Mouse (Mus musculus) c-Kit-negative CD71-positive TER-119-positive erythroid progenitor cells, embryonic 14.5 days (primary cell): ENCODE measurements around the gene Fam19a5.

Source experiments
- DNase-seq: peaks from one replicate; pipeline ENCODE4 v3.0.0-alpha.2; 2013; ENCODE audit warnings: low read depth, low spot score

Fam19a5 gene

GRCm38 (mm10) chr15:87543599-87544338 is at the start of gene Fam19a5:
TSS of gene Fam19a5 (plus strand) at chr15:87544299.
- no peak for DNase-seq

DNA sequence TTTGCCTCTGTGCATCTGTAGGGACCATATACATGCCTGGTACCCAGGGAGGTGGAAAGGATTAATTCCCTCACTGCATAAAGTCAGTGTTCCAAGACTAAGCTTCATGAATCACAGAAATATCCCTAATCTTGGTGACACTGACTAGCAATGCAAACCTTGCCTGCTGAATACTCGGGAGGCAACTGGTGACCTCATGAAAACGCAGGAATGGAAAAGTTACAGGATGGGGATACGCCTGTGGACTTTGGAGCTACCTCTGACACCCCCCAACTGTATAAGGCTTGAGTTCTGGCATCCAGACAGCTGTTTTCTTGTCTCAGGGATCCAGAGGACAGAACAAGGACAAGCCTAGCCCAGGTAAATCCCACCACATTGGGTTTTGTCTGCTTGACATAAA is 42.4 kb upstream of the Fam19a5 start:
- DNase-seq: no peak

- DNase-seq: no peak
Measured at GRCm38 (mm10) chr15:87507349-87507748, 36.8 kb upstream of the Fam19a5 start.

GRCm38 (mm10) chr15:87510886-87511285 is 33.2 kb upstream of the Fam19a5 start:
- DNase-seq: no peak

DNA sequence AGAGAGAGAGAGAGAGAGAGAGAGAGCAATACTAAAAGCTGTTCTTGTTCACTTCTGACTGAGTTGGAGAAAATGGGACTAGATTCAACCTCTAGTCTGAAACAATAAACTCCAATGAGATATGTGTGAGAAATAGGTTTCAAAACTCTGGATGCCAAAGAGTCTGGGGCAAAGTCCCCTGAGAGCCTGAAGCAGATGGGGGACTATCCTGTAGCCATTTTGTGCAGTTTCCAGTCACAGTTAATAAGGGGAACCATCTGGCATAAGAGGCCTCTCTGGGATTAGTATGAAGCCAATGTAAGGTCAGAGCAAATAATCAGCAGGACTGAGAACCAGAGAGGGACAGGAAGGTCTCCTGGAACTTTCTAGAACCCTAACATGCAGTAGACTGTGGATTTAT is 25.9 kb upstream of the Fam19a5 start:
- no peak for DNase-seq

DNA sequence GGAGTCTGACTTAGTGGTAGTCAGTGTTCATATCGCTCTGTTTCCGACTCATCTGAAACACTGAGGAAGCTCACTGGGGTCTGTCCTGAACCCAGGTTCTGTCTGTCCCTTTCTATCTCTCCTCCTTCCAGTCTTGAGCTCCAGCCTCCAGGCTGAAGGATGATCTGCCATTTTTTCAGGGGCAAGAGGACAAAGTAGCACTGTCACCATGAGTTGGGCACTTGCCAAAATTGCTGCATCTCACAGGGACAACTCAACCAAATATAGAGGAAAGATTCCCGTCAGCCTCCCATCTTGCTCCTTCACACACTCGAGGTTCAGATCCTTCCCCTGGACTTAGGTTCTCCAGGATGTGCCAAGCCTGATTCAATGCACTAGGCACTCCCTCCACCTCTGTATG is 14.8 kb upstream of the Fam19a5 start:
- no peak for DNase-seq

- no peak for DNase-seq
Measured at GRCm38 (mm10) chr15:87541656-87542055, 2.4 kb upstream of the Fam19a5 start.

- DNase-seq: no peak
Measured at GRCm38 (mm10) chr15:87544401-87545129, 466 bp downstream of the Fam19a5 start.

GRCm38 (mm10) chr15:87545130-87545642 is 1.1 kb downstream of the Fam19a5 start:
- DNase-seq: no peak

DNA sequence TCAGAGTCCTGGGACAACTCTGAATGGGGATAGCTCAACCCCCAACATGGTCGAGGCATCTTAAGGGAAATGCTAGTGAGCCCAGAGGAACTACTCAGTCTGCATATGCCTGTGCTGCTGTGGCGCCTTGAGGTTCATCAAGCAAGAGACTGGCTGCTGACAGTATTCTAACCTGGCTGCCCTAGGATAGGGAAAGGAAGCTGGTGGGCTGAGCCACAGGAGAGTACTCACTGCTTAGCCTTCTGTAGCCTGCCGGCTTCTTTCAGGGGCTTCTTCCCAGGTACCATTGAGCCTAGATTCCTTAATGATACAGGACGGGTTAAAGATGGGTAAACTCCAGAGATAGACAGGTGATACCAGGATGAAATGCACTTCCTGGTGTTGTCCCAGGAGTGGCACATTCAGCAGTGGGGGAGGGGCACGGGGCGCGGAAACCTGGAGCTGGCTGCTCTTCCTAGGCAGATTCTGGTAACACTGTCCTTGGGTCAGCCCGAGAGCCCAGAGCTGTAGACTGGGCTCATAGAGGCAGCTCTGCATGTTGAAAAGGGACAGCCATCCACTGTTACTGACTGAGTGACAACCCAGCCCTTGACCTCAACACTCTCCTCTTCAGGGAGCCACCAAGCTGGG is 1.7 kb downstream of the Fam19a5 start:
- no peak for DNase-seq

DNA sequence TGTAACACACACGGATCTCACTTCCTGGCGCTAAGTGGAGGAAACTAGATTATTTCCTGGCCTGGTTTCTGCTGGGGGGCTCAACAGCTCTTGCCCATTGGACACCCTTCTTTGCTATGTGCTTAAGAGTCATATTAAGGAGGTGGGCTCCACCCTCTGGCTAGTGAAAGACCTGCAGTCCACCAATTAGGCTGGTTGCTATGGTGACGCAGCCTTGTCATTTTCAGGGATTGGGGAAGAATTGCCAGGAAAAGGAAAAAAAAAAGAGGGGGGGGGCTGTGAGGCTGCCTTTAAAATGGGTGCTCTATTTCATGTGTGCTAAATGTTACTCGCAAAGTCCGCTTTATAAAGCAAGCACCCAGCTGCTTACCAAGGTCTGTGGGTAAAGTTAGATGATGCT is 2.9 kb downstream of the Fam19a5 start:
- no peak for DNase-seq

GRCm38 (mm10) chr15:87549724-87550123 is 5.6 kb downstream of the Fam19a5 start:
- no peak for DNase-seq

- DNase-seq: no peak
Measured at GRCm38 (mm10) chr15:87550756-87551155, 6.7 kb downstream of the Fam19a5 start.

DNA sequence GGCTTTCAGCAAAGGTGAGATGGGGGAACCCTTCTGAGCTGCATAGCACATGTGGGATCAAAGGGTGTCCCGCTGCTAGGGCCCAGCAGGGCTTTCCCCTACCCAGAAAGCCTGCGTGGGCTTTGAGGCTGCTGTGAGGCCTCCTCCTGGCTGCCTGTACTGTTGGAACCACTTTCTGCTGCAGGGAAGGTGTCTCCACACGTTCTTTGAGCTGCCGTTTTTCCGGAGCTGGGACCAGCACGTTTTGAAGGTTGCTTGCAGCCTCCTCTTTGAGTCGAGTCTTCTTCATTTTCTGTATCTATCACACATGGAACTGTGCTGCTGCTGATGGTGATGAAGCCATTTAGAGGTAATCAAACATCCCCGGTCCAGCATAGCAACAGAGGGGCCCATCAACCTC is 7.5 kb downstream of the Fam19a5 start:
- no peak for DNase-seq

DNA sequence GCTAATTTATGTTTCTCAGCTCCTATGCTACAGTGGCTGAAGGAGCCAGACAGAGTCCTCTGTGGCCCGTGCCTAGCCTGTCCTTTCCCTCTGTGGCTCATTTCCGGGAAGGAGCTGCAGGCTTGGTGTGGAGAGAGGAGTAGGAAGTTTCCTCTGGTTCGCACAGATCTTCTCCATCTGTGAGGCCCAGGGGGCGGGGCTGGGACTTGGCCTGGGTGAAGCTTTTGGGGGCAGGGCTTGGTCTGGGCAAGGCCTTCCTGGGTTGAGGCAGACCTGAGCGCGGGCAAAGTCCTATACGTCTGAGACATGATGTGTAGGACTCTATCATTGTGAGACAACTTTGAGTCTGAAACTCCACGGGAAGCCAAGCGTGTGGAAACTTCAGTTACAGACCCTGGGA is 11.7 kb downstream of the Fam19a5 start:
- DNase-seq: no peak

DNA sequence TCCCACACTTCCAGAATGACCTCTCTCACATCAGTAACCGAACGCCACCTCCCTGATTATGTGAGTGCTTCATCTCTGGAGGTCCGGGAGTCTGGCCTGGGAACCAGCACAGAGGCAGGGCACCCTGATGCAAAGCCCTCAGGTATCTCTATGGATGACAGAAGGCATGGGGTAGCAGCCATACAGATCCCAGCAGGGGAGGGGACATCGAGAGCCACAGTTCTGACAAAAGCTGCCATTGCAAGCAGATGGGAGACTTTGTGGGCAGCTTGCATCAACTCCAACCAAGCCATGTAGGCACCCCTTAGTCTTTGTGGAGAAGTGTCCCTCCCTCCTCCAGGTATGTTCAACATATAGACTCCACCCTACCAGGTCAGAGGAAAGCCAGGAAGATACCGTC is 20.2 kb downstream of the Fam19a5 start:
- DNase-seq: no peak

GRCm38 (mm10) chr15:87566040-87566929 is 22.2 kb downstream of the Fam19a5 start:
- no peak for DNase-seq

- DNase-seq: no peak
Measured at GRCm38 (mm10) chr15:87570182-87570581, 26.1 kb downstream of the Fam19a5 start.

DNA sequence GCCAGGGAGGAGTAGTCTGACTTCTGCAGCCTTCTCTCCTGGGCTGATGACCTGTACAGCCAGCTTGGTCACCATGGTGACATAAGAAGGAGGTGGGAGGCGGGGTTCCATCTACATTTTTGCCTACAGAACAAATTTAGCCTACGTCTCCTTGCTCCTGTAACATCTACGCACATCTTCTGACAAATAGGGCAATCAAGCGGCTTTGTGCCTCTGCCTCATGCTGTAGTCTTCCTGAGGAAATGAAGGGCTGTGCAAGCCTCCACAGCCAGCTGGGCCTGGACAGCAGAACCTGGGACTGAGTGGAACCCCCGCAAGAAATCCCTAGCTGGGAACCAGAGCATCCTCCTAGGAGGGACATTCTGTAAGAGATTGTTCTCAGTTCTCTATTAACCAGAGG is 35.8 kb downstream of the Fam19a5 start:
- DNase-seq: no peak

GRCm38 (mm10) chr15:87583921-87584621 is 40.0 kb downstream of the Fam19a5 start:
- DNase-seq: no peak

DNA sequence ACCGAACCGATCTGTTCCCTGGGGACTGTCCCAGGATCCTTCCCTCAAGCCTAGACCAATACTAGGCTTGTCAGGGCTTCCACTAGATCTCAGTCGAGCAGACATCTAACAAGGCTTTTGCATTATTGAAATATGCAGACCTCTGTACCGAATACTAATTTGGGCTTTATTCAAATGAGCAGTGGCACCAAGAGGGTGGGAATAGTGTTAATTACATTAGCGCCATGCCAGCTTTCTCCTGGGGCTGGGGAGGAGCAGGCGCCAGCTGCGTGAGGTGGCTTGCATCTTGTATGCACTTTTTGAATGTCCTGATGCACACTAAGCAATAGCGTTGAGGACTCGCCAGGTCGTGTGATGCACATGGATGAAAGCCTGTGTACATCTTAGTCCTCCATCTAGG is 46.9 kb downstream of the Fam19a5 start:
- DNase-seq: no peak
